Mouse (Mus musculus): ENCODE measurements at regions not wholly inside any gene's neighbourhood (a gene's known extent, or its start where the extent isn't known, plus 50 kb on each side); places are given as distances from the start of the nearest gene placed in this dataset.

GRCm38 (mm10) chr3:57972469-57973245 is 124.8 kb upstream of the Pfn2 start:
- Histone ChIP-seq H3K4me3 (ENCODE audit: low read depth, low read length) (no peak overlapping the region), H3K4me1 (ENCODE audit: control insufficient read depth, insufficient read depth, insufficient read length, low read length) (no peaks in the 10 kb centered on the region), H3K27me3 (ENCODE audit: control insufficient read depth, insufficient read depth, low read length) (no peaks in the 10 kb centered on the region), H3K27ac (ENCODE audit: insufficient read depth, low read depth, low read length) (no peak overlapping the region), H3K36me3 (ENCODE audit: control insufficient read depth, insufficient read depth, low read length) (no peaks in the 10 kb centered on the region)
- TF ChIP-seq CTCF (IDR thresholded peaks at IDR 0.05; ENCODE audit: extremely low read depth, insufficient read length, insufficient replicate concordance, low read depth, low read length), result no peak
- TF ChIP-seq POLR2A (IDR thresholded peaks at IDR 0.05; ENCODE audit: low read depth, low read length), result no peak
- WGBS, result 60% methylated on average over 6 of the region's 6 CpGs

GRCm38 (mm10) chr3:57973546-57973945 is 125.7 kb upstream of the Pfn2 start:
- 82% methylated on average over 3 of the region's 3 CpGs for WGBS
- no peaks in the 10 kb centered on the region for H3K4me1 ChIP-seq (ENCODE audit: control insufficient read depth, insufficient read depth, insufficient read length, low read length)
- TF ChIP-seq CTCF (IDR thresholded peaks at IDR 0.05; ENCODE audit: extremely low read depth, insufficient read length, insufficient replicate concordance, low read depth, low read length), result no peak
- no peak for TF ChIP-seq POLR2A (IDR thresholded peaks at IDR 0.05; ENCODE audit: low read depth, low read length)

GRCm38 (mm10) chr3:57975379-57975778 is 127.5 kb upstream of the Pfn2 start:
- H3K27me3 ChIP-seq (ENCODE audit: control insufficient read depth, insufficient read depth, low read length), result no peaks in the 10 kb centered on the region
- WGBS, result 71% methylated on average over 5 of the region's 5 CpGs
- no peak overlapping the region for H3K4me3 ChIP-seq (ENCODE audit: low read depth, low read length)
- H3K4me1 ChIP-seq (ENCODE audit: control insufficient read depth, insufficient read depth, insufficient read length, low read length), result no peaks in the 10 kb centered on the region
- no peak overlapping the region for H3K27ac ChIP-seq (ENCODE audit: insufficient read depth, low read depth, low read length)
- H3K36me3 ChIP-seq (ENCODE audit: control insufficient read depth, insufficient read depth, low read length), result no peaks in the 10 kb centered on the region
- TF ChIP-seq CTCF (IDR thresholded peaks at IDR 0.05; ENCODE audit: extremely low read depth, insufficient read length, insufficient replicate concordance, low read depth, low read length) (no peak), POLR2A (IDR thresholded peaks at IDR 0.05; ENCODE audit: low read depth, low read length) (no peak)

More at GRCm38 (mm10) chr3:57973546-57973945, 125.7 kb upstream of the Pfn2 start:
- H3K4me3 ChIP-seq (ENCODE audit: low read depth, low read length), result no peak overlapping the region
- no peaks in the 10 kb centered on the region for H3K36me3 ChIP-seq (ENCODE audit: control insufficient read depth, insufficient read depth, low read length)
- H3K27ac ChIP-seq (ENCODE audit: insufficient read depth, low read depth, low read length), result no peak overlapping the region
- H3K27me3 ChIP-seq (ENCODE audit: control insufficient read depth, insufficient read depth, low read length), result no peaks in the 10 kb centered on the region

- H3K27ac ChIP-seq (ENCODE audit: insufficient read depth, low read depth, low read length), result no peak overlapping the region
- TF ChIP-seq POLR2A (IDR thresholded peaks at IDR 0.05; ENCODE audit: low read depth, low read length), result no peak
- TF ChIP-seq CTCF (IDR thresholded peaks at IDR 0.05; ENCODE audit: extremely low read depth, insufficient read length, insufficient replicate concordance, low read depth, low read length), result no peak
- H3K36me3 ChIP-seq (ENCODE audit: control insufficient read depth, insufficient read depth, low read length), result no peaks in the 10 kb centered on the region
- no peak overlapping the region for H3K4me3 ChIP-seq (ENCODE audit: low read depth, low read length)
- no peaks in the 10 kb centered on the region for H3K27me3 ChIP-seq (ENCODE audit: control insufficient read depth, insufficient read depth, low read length)
- no peaks in the 10 kb centered on the region for H3K4me1 ChIP-seq (ENCODE audit: control insufficient read depth, insufficient read depth, insufficient read length, low read length)
- WGBS, result 58% methylated on average over 5 of the region's 5 CpGs
Observed at GRCm38 (mm10) chr3:57976640-57977229, 128.9 kb upstream of the Pfn2 start.

GRCm38 (mm10) chr3:57988175-57988574 is 140.3 kb upstream of the Pfn2 start:
- H3K36me3 ChIP-seq (ENCODE audit: control insufficient read depth, insufficient read depth, low read length), result no peaks in the 10 kb centered on the region
- 71% methylated on average over 3 of the region's 3 CpGs for WGBS
- TF ChIP-seq CTCF (IDR thresholded peaks at IDR 0.05; ENCODE audit: extremely low read depth, insufficient read length, insufficient replicate concordance, low read depth, low read length) (no peak), POLR2A (IDR thresholded peaks at IDR 0.05; ENCODE audit: low read depth, low read length) (no peak)
- H3K4me1 ChIP-seq (ENCODE audit: control insufficient read depth, insufficient read depth, insufficient read length, low read length), result no peaks in the 10 kb centered on the region
- no peak overlapping the region for H3K27ac ChIP-seq (ENCODE audit: insufficient read depth, low read depth, low read length)
- no peaks in the 10 kb centered on the region for H3K27me3 ChIP-seq (ENCODE audit: control insufficient read depth, insufficient read depth, low read length)
- no peak overlapping the region for H3K4me3 ChIP-seq (ENCODE audit: low read depth, low read length)

- H3K27me3 ChIP-seq (ENCODE audit: control insufficient read depth, insufficient read depth, low read length), result no peaks in the 10 kb centered on the region
- no peak overlapping the region for H3K27ac ChIP-seq (ENCODE audit: insufficient read depth, low read depth, low read length)
- H3K36me3 ChIP-seq (ENCODE audit: control insufficient read depth, insufficient read depth, low read length), result no peaks in the 10 kb centered on the region
- no peak overlapping the region for H3K4me3 ChIP-seq (ENCODE audit: low read depth, low read length)
- no peaks in the 10 kb centered on the region for H3K4me1 ChIP-seq (ENCODE audit: control insufficient read depth, insufficient read depth, insufficient read length, low read length)
- 32% methylated on average over 1 of the region's 1 CpGs for whole genome bisulfite sequencing
- no peak for TF ChIP-seq CTCF (IDR thresholded peaks at IDR 0.05; ENCODE audit: extremely low read depth, insufficient read length, insufficient replicate concordance, low read depth, low read length)
- no peak for TF ChIP-seq POLR2A (IDR thresholded peaks at IDR 0.05; ENCODE audit: low read depth, low read length)
Observed at GRCm38 (mm10) chr3:57990738-57991137, 142.9 kb upstream of the Pfn2 start.

Data from small intestine, adult 2 months (tissue).